Mouse (Mus musculus): ENCODE data around the gene Snrnp48.

Snrnp48 gene

GRCm38 (mm10) chr13:38204702-38205482, at the start of gene Snrnp48:
Gene Snrnp48 (plus strand): TSS chr13:38204938.
- peak; percentile 93 for DNase-seq

- DNase-seq = no peak
Observed at GRCm38 (mm10) chr13:38155523-38155922, 49.2 kb upstream of the Snrnp48 start.

GRCm38 (mm10) chr13:38157635-38158034, 47.1 kb upstream of the Snrnp48 start:
- DNase-seq = no peak

GRCm38 (mm10) chr13:38162002-38162401, 42.7 kb upstream of the Snrnp48 start:
- no peak for DNase-seq

- DNase-seq = no peak
Observed at GRCm38 (mm10) chr13:38162668-38163067, 42.1 kb upstream of the Snrnp48 start.

GRCm38 (mm10) chr13:38164932-38165331, 39.8 kb upstream of the Snrnp48 start:
- DNase-seq = no peak

- DNase-seq = no peak
Observed at GRCm38 (mm10) chr13:38167056-38167455, 37.7 kb upstream of the Snrnp48 start.

- DNase-seq = no peak
Observed at GRCm38 (mm10) chr13:38170707-38171144, 34.0 kb upstream of the Snrnp48 start.

GRCm38 (mm10) chr13:38193406-38193805, 11.3 kb upstream of the Snrnp48 start:
- no peak for DNase-seq

GRCm38 (mm10) chr13:38201413-38201812, 3.3 kb upstream of the Snrnp48 start:
- no peak for DNase-seq

GRCm38 (mm10) chr13:38204171-38204570, 567 bp upstream of the Snrnp48 start:
- DNase-seq = no peak

- DNase-seq = no peak
Observed at GRCm38 (mm10) chr13:38211122-38211521, 6.4 kb downstream of the Snrnp48 start.

GRCm38 (mm10) chr13:38218686-38219085, 13.9 kb downstream of the Snrnp48 start:
- no peak for DNase-seq

GRCm38 (mm10) chr13:38220331-38220730, 15.6 kb downstream of the Snrnp48 start:
- no peak for DNase-seq

- DNase-seq = no peak
Observed at GRCm38 (mm10) chr13:38230177-38230821, 25.6 kb downstream of the Snrnp48 start.

- no peak for DNase-seq
Observed at GRCm38 (mm10) chr13:38232411-38232810, 27.7 kb downstream of the Snrnp48 start.

GRCm38 (mm10) chr13:38232856-38233625, 28.3 kb downstream of the Snrnp48 start:
- DNase-seq = no peak

GRCm38 (mm10) chr13:38234651-38235050, 29.9 kb downstream of the Snrnp48 start:
- DNase-seq = no peak

- no peak for DNase-seq
Observed at GRCm38 (mm10) chr13:38235370-38235769, 30.6 kb downstream of the Snrnp48 start.

GRCm38 (mm10) chr13:38248151-38248550, 43.4 kb downstream of the Snrnp48 start:
- DNase-seq = no peak

- DNase-seq = no peak
Observed at GRCm38 (mm10) chr13:38251226-38251625, 46.5 kb downstream of the Snrnp48 start.

- DNase-seq = no peak
Observed at GRCm38 (mm10) chr13:38253696-38254095, 49.0 kb downstream of the Snrnp48 start.

GRCm38 (mm10) chr13:38258901-38259300, 54.2 kb downstream of the Snrnp48 start:
- no peak for DNase-seq

Measured in right cerebral cortex, adult 18-20 months (tissue).